Mouse (Mus musculus) lung, embryonic 14.5 days (tissue): ENCODE measurements at regions not wholly inside any gene's neighbourhood (a gene's known extent, or its start where the extent isn't known, plus 50 kb on each side); places are given as distances from the start of the nearest gene placed in this dataset.

ENCODE experiments used
- ATAC-seq: fragments of 200-750 bp; cut with Nextera tagmentation; 2 replicates; pipeline ENCODE4 v1.8.0; 2017; ENCODE audit warnings: mild to moderate bottlenecking, moderate TSS enrichment, moderate library complexity; ENCODE audit not compliant: insufficient read depth
- DNase-seq: peaks from one replicate; pipeline ENCODE4 v3.0.0-alpha.2; 2015
- H3K27ac ChIP-seq: fragments of 300-500 bp; sonication (generic); 2 replicates; pipeline ENCODE4 v1.5.1; 2014; ENCODE audit warnings: low read depth, mild to moderate bottlenecking, moderate library complexity
- H3K27me3 ChIP-seq: fragments of 300-500 bp; sonication (generic); 2 replicates; pipeline ENCODE4 v1.6.1; 2014; ENCODE audit warnings: low read length, control low read depth; ENCODE audit not compliant: insufficient read depth
- H3K36me3 ChIP-seq: fragments of 300-500 bp; sonication (generic); 2 replicates; pipeline ENCODE4 v1.6.1; 2014; ENCODE audit warnings: control low read depth; ENCODE audit not compliant: insufficient read depth
- H3K4me1 ChIP-seq: fragments of 300-500 bp; sonication (generic); 2 replicates; pipeline ENCODE4 v1.6.1; 2014; ENCODE audit warnings: antibody characterized with exemption, control low read depth; ENCODE audit not compliant: insufficient read depth
- H3K4me2 ChIP-seq: fragments of 300-500 bp; sonication (generic); 2 replicates; pipeline ENCODE4 v1.6.1; 2014; ENCODE audit warnings: mild to moderate bottlenecking
- H3K4me3 ChIP-seq: fragments of 300-500 bp; sonication (generic); 2 replicates; pipeline ENCODE4 v1.5.1; 2014; ENCODE audit warnings: low read depth, low read length
- H3K9ac ChIP-seq: fragments of 300-500 bp; sonication (generic); 2 replicates; pipeline ENCODE4 v1.6.1; 2014
- H3K9me3 ChIP-seq: fragments of 300-500 bp; sonication (generic); 2 replicates; pipeline ENCODE4 v1.6.1; 2016; ENCODE audit warnings: low read depth, low read length, control low read depth
- CTCF ChIP-seq: IDR thresholded peaks from 2 replicates; pipeline ENCODE4 v1.5.1; 2016; ENCODE audit warnings: antibody characterized with exemption, low read depth
- WGBS: fragments of 180-500 bp; shearing (Covaris S2); extraction: QIAGEN DNeasy Blood & Tissue Kit; methylation state at CpG from one replicate; pipeline ENCODE4 v1.1.7; 2014; 5-methylcytosine and 5-hydroxymethylcytosine counted together

GRCm38 (mm10) chr15:67472979-67473378 is 972.3 kb upstream of the Lrrc6 start:
- no peak overlapping the region for H3K4me2 ChIP-seq
- H3K4me1 ChIP-seq, result no peaks in the 10 kb centered on the region
- ATAC-seq (no peak), DNase-seq (no peak)
- no peak for TF ChIP-seq CTCF
- no peak overlapping the region for H3K4me3 ChIP-seq
- no peaks in the 10 kb centered on the region for H3K36me3 ChIP-seq
- no peaks in the 10 kb centered on the region for H3K9me3 ChIP-seq
- no peak overlapping the region for H3K27ac ChIP-seq
- no peaks in the 10 kb centered on the region for H3K27me3 ChIP-seq
- H3K9ac ChIP-seq, result no peak overlapping the region

DNA sequence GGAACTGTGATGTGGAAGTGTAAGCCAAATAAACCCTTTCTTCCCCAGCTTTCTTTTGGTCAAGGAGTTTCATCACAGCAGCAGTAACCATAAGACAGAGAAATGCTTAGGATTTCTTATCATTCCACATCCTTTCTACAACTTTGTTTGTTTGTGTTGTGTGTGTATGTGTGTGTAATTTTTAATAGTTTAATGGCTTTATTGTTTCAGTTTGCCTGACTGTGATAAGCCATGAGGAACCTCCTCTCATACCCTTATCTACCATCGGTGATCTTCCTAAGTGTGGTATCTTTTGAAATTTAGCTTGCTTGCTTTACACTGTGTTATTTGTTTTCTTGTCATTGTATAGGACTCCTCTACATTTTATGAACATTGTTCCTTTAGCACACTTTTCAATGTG is 970.6 kb upstream of the Lrrc6 start:
- WGBS, result 90% methylated on average over 1 of the region's 1 CpGs
- H3K27ac ChIP-seq, result no peak overlapping the region
- H3K4me3 ChIP-seq, result no peak overlapping the region
- no peak for DNase-seq
- no peak overlapping the region for H3K4me2 ChIP-seq
- H3K9me3 ChIP-seq, result no peaks in the 10 kb centered on the region
- H3K27me3 ChIP-seq, result no peaks in the 10 kb centered on the region
- ATAC-seq, result no peak
- no peaks in the 10 kb centered on the region for H3K36me3 ChIP-seq
- TF ChIP-seq CTCF, result no peak
- H3K9ac ChIP-seq, result no peak overlapping the region
- H3K4me1 ChIP-seq, result no peaks in the 10 kb centered on the region

GRCm38 (mm10) chr15:67470036-67470435 is 969.3 kb upstream of the Lrrc6 start:
- no peak overlapping the region for H3K4me3 ChIP-seq
- DNase-seq, result no peak
- H3K4me2 ChIP-seq, result no peak overlapping the region
- H3K9me3 ChIP-seq, result no peaks in the 10 kb centered on the region
- no peaks in the 10 kb centered on the region for H3K27me3 ChIP-seq
- H3K4me1 ChIP-seq, result no peaks in the 10 kb centered on the region
- H3K27ac ChIP-seq, result no peak overlapping the region
- no peak for TF ChIP-seq CTCF
- H3K9ac ChIP-seq, result no peak overlapping the region
- ATAC-seq, result no peak
- no peaks in the 10 kb centered on the region for H3K36me3 ChIP-seq

DNA sequence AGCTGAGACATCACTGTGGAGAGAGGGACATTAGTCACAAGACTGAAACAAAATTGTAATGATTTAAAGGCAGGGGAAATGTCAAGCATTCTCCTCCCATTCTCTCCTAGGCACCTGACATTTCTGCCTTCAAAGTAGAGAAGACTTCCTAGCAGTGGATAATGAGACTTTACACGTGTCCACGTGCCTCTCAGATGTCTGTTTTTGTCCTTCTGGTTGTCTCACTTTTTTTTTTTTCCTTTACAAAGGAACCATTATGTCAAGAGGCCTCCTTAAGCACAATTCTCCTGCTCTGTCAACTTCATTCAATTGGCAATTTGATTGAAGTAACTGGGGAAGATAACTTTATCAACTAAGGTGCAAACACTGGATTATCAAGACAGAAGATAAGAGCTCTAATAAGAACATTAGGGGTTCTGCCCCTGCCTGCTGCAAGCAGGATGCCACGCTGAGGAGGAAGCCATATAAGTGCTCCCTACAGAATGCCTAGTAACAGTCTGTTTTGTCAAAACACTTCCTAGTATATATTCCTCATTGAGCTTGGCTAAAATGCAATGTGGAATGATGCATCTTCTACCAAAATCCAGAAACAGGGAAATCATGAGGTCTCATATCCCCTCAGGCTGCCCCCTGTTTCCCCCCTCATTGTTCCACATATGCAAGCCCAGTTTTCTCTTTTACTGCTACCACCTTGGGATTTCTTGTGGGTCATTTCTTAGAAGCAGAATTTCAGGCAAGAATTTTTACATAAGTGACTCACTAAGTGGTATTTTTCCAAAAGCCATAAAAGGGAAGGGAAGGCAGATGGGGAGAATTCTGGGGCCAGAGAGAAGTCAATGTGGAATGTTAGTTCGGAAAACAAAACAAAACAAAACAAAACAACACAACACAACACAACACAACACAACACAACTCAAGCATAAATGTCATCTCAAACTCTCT is 967.0 kb upstream of the Lrrc6 start:
- H3K36me3 ChIP-seq, result no peaks in the 10 kb centered on the region
- WGBS, result 40% methylated on average over 4 of the region's 4 CpGs
- no peaks in the 10 kb centered on the region for H3K9me3 ChIP-seq
- H3K4me2 ChIP-seq, result no peak overlapping the region
- TF ChIP-seq CTCF, result no peak
- DNase-seq (no peak), ATAC-seq (no peak)
- no peak overlapping the region for H3K9ac ChIP-seq
- H3K27me3 ChIP-seq, result no peaks in the 10 kb centered on the region
- no peaks in the 10 kb centered on the region for H3K4me1 ChIP-seq
- no peak overlapping the region for H3K4me3 ChIP-seq
- no peak overlapping the region for H3K27ac ChIP-seq

DNA sequence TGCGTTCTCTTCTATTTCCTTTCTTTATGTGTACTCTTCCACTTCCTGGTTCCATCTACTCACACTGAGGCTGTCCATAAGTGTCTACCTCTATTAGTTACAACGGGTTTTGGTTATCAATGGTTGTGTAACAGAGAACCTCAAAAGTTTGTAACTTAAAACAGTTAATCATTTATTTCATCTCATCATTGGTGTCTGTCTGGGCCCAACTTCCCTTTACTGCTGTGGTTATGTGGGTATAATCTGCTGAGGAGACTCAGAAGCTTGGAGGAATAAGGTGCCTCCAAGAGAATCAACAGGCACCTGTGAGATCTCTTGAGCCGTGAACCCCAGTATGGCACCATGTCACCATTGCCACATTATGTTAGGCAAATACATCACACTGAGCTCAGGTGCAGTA is 962.2 kb upstream of the Lrrc6 start:
- H3K36me3 ChIP-seq, result no peaks in the 10 kb centered on the region
- H3K4me2 ChIP-seq, result no peak overlapping the region
- no peaks in the 10 kb centered on the region for H3K4me1 ChIP-seq
- no peaks in the 10 kb centered on the region for H3K27me3 ChIP-seq
- DNase-seq (no peak), ATAC-seq (no peak)
- H3K4me3 ChIP-seq, result no peak overlapping the region
- WGBS, result 90% methylated on average over 3 of the region's 3 CpGs
- no peaks in the 10 kb centered on the region for H3K9me3 ChIP-seq
- no peak overlapping the region for H3K27ac ChIP-seq
- TF ChIP-seq CTCF, result no peak
- H3K9ac ChIP-seq, result no peak overlapping the region

GRCm38 (mm10) chr15:67460384-67460783 is 959.7 kb upstream of the Lrrc6 start:
- no peaks in the 10 kb centered on the region for H3K27me3 ChIP-seq
- TF ChIP-seq CTCF, result no peak
- H3K9me3 ChIP-seq, result no peaks in the 10 kb centered on the region
- H3K36me3 ChIP-seq, result no peaks in the 10 kb centered on the region
- H3K4me3 ChIP-seq, result no peak overlapping the region
- 36% methylated on average over 1 of the region's 1 CpGs for WGBS
- DNase-seq, result no peak
- H3K9ac ChIP-seq, result no peak overlapping the region
- H3K4me1 ChIP-seq, result no peaks in the 10 kb centered on the region
- no peak overlapping the region for H3K4me2 ChIP-seq
- no peak overlapping the region for H3K27ac ChIP-seq
- no peak for ATAC-seq

DNA sequence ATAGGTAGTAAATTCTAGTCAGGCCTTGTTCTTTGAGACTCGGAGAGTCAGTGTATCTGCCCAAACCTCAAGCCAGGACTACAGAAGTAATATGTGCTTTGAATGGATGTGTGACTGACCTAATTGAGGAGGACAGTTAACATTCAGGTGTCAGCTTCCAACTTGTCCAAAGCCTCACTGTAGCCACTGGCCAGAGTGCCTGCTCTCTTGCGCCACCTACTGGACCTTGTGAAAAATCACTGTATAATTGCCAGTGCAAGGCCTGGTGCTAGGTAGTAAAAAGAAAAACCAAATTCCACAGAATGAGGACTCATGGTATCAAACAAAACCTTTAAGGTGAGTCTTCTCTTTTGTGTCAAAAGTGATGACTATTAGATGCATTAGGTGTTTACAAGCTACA is 933.6 kb upstream of the Lrrc6 start:
- peak; percentile 75 for ATAC-seq
- Histone ChIP-seq H3K4me3 (no peak overlapping the region), H3K36me3 (no peaks in the 10 kb centered on the region), H3K9me3 (no peaks in the 10 kb centered on the region), H3K27ac (no peak overlapping the region), H3K4me2 (no peak overlapping the region), H3K4me1 (no peaks in the 10 kb centered on the region), H3K27me3 (no peaks in the 10 kb centered on the region), H3K9ac (no peak overlapping the region)
- 20% methylated on average over 2 of the region's 2 CpGs for WGBS
- TF ChIP-seq CTCF, result peak; percentile 97
- peak; percentile 88 for DNase-seq
